In the genomic region with DNA sequence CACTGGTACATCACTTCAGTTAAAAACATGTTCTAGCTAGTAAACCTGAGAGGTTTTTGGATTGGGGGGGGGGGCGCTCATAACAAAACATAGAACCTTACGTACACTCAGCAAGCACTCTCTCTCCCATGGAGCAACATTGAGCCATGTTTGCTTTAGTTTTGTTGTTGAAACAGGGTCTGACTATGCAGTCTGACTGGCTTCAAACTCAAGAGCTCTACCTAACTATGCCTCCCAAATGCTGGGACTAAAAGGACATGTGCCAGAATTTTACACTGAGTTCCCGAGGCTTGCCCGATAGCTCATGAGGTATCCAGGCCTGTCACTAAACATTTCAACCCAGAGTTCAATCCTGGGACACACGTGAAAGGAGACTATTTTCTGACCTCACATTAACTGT, we compare ENCODE assay signal across 20 mouse cellular contexts. TPM values are rescaled to one million over a fixed set of nuclear protein-coding genes. Genes with fewer than 3 reads are reported as not detected.
"Had no signal": no experiment of that assay in that cellular context is flagged by ENCODE, and none has a peak within 500 bp of the region (broad histone marks: within the 10 kb centered on the region; RNA-seq: fewer than 3 reads in every experiment).

No protein-coding gene starts in this region.

- H3K4me1 ChIP-seq: midbrain, embryonic 10.5 days; midbrain, embryonic 12.5 days; neural tube, embryonic 15.5 days had no signal

- DNase-seq: lung, embryonic 14.5 days; lung, postnatal 4 days; midbrain, embryonic 14.5 days; retina, postnatal 1 day; right cerebral cortex, adult 18-20 months; right cerebral cortex, postnatal 25 days; right cerebral cortex, postnatal 4 days; spleen, adult 18-20 months; thymus, adult 18-20 months; thymus, postnatal 14 days; thymus, postnatal 36 days had no signal

- H3K27me3 ChIP-seq: midbrain, embryonic 12.5 days; neural tube, embryonic 13.5 days; neural tube, embryonic 15.5 days had no signal

- H3K27ac ChIP-seq: liver, embryonic 14.5 days; midbrain, embryonic 10.5 days; midbrain, embryonic 12.5 days; neural tube, embryonic 13.5 days; neural tube, embryonic 15.5 days had no signal

- H3K9ac ChIP-seq: liver, embryonic 14.5 days; lung, embryonic 14.5 days; midbrain, embryonic 12.5 days; neural tube, embryonic 13.5 days; neural tube, embryonic 15.5 days had no signal

- ATAC-seq: midbrain, embryonic 16.5 days had no signal

- H3K4me2 ChIP-seq: lung, embryonic 14.5 days; midbrain, embryonic 12.5 days; neural tube, embryonic 13.5 days; neural tube, embryonic 15.5 days had no signal

- H3K9me3 ChIP-seq: midbrain, embryonic 10.5 days; midbrain, embryonic 12.5 days; neural tube, embryonic 13.5 days; neural tube, embryonic 15.5 days had no signal

- H3K4me3 ChIP-seq: midbrain, embryonic 10.5 days; midbrain, embryonic 12.5 days; myocyte; neural tube, embryonic 13.5 days; neural tube, embryonic 15.5 days had no signal

RNA-seq across cellular contexts. Expression of a gene that starts 19.7 kb away (rescaled TPM):
- total RNA-seq: megakaryocyte, adult 5-6 weeks had no signal

RNA-seq across cellular contexts. Expression of a gene that starts 35.5 kb away (rescaled TPM):
- total RNA-seq: megakaryocyte-erythroid progenitor cell, adult 5-6 weeks had no signal
